Mouse (Mus musculus) ZHBTc4 (cell line): ENCODE results near the gene Gstp2.

Experiments
- DNase-seq: peaks from one replicate; pipeline ENCODE4 v3.0.0-alpha.2; 2011; ENCODE audit warnings: low read depth, low spot score

Gstp2 gene

DNA sequence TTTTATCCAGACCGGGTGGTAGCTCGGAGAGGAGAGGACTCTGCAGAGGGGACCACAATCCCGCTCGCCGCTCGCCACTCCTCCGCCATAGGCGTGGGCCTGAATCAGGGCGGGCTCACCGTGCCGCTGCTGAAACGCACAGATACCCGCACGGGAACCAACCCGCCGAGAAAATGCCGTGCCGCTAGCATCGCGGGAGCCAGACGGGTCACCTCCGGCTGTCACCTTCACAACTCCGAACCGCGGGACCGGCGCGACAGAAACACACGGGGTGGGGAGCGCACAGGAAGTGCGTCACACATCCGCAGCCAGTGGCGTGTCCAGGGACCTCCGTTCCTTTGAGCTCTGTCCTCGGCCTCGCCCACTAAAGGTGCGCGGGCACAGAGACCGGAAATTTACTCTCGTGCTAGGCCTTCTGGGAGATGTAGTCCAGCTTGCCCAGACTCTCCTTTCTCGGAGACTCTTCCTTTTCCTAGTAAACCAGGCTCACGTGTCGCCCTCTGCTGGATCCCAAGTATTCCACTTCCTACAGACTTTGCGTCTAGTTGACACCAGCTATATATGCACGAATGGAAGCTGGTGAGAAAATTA, 33.3 kb downstream of the Gstp2 start, which contains the start of gene Ndufv1:
Gene Ndufv1, minus strand, starts transcription at position 375 of the 591 bp plus-strand sequence.
- peak; percentile 100 for DNase-seq

DNA sequence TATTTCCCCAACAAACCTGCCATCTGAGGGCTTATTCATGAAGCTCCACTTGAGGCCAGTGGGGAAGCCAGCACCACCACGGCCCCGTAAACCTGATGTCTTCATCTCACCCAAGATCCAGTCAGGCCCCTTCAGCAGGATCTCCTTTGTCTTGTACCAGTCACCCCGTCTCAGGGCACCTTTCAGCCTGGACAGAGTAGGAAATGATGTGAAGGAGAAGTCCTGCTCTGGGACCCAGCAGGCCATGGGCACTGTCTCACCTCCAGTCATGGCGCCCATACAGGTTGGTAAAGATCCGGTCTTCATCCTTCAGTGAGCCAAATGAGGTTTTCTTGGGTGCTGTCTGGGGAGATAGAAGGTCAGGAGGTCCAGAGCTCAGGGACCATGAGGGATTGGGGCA, 34.7 kb downstream of the Gstp2 start:
- DNase-seq, result no peak

DNA sequence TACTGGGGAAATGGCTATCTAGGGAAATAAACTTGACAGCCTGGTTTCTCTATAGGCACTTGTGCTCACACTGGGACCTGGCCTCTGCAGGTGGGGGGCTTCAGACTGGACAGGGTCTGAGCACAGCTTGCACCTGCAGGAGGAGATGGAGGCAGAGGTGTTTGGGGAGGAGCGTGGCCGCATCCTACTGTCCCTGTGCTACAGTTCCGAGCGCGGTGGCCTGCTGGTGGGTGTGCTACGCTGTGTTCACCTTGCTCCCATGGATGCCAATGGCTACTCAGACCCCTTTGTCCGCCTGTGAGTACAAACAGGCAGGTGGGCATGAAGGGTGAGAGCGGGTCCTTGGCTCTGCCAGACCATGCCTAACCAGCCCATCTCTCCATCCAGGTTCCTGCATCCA, 39.9 kb downstream of the Gstp2 start:
- no peak for DNase-seq

GRCm38 (mm10) chr19:4005091-4005490, 40.7 kb downstream of the Gstp2 start:
- DNase-seq, result no peak

GRCm38 (mm10) chr19:4004331-4004730, 41.5 kb downstream of the Gstp2 start:
- DNase-seq, result no peak

GRCm38 (mm10) chr19:4003641-4004040, 42.2 kb downstream of the Gstp2 start:
- no peak for DNase-seq

- DNase-seq, result no peak
These were observed 42.7 kb downstream of the Gstp2 start, which contains the start of gene Doc2g for GRCm38 (mm10) chr19:4003112-4003511. Gene Doc2g, plus strand, starts transcription at chr19:4003313.

- no peak for DNase-seq
These were observed 44.1 kb downstream of the Gstp2 start for GRCm38 (mm10) chr19:4001752-4002151.

- DNase-seq, result no peak
These were observed 44.8 kb downstream of the Gstp2 start for GRCm38 (mm10) chr19:4000949-4001525.

DNA sequence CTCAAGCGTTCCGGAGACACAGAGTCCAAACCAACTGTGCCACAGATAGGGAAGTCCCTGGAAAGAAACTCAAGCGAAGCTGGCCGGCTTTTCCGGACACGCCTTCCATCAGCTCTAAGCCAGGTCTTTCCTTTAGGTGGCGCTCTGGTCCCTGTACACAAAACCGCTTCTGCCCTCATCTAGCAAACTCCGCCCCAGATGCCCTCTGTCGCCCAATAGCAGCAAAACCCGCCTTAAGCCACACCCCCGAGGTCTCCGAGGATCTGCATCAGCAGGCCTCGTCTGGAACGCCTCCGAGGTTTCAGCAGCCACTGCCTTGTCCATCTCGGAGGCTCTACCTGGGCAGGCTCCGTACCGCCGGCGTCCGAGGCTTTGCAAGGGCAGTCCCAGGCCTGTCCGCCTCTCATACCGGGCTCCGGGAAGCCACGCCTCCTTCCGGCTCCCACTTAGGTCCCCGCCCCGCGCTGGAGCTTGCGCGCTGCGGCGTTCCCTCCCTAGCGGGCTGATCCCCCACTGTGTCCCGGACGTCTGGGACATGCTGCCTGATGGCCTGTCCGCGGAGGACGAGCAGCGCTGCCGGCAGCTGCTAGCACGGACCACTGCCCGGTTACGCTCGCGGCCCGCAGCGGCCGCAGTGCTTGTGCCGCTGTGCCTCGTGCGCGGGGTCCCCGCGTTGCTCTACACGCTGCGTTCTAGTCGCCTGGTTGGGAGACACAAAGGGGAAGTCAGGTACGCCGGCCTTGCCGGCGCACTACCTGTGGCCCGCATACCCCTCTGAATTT, 45.5 kb downstream of the Gstp2 start, which contains the start of the genes Nudt8 and Gm49405:
Gene Nudt8, plus strand, starts transcription at position 462 of the 782 bp plus-strand sequence.
Gene Gm49405, plus strand, starts transcription at position 508 of the 782 bp plus-strand sequence.
- peak; percentile 98 for DNase-seq

DNA sequence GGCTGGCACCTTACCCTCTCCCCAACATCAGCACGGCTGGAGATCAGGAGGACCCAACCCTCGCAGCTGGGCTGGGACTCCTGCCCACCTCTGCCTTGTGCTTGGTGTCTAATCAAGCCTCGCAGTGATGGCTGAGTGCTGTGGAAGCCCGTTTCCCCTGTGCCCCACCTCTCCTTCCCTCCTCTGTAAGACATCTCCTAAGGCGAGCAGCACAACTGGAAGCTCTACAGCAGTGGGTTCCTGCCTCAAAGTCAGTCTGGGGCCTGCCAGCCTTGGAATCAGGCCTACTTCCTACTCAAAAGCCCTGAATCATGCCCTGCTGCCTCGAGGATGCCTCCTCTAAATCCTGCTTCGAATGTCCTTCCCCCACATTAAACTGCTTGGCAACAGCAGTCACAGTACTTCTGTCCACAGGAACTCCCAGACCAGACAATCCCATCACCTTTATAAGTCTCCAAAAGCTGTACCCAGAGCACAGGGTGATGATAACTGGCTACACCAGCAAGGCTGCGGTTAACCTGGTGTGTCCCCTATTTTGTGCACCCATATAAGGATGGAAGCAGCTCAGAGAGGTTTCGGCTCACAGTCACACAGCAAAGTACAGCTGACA, 46.6 kb downstream of the Gstp2 start:
- DNase-seq, result no peak

GRCm38 (mm10) chr19:3998335-3998734, 47.5 kb downstream of the Gstp2 start:
- no peak for DNase-seq

GRCm38 (mm10) chr19:3997231-3997630, 48.6 kb downstream of the Gstp2 start:
- no peak for DNase-seq

DNA sequence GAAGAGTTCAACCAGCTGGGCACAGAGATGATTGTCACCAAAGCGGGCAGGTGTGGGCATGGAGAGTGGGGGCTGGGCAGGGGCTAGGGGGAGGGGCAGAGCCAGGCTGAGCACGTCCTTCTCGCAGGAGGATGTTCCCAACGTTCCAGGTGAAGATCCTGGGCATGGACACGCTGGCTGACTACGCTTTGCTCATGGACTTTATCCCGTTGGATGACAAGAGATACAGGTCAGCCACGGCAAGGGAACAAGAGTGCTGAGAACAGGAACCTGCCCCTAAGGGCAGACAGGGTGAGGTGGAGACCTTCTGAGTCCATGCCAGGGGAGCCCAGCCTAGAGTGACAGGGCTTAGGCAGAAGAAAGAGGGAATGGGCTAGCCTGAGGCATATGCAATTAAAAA, 49.1 kb downstream of the Gstp2 start:
- DNase-seq, result no peak

GRCm38 (mm10) chr19:3996106-3996505, 49.7 kb downstream of the Gstp2 start:
- no peak for DNase-seq

GRCm38 (mm10) chr19:3995505-3995904, 50.3 kb downstream of the Gstp2 start:
- DNase-seq, result no peak

DNA sequence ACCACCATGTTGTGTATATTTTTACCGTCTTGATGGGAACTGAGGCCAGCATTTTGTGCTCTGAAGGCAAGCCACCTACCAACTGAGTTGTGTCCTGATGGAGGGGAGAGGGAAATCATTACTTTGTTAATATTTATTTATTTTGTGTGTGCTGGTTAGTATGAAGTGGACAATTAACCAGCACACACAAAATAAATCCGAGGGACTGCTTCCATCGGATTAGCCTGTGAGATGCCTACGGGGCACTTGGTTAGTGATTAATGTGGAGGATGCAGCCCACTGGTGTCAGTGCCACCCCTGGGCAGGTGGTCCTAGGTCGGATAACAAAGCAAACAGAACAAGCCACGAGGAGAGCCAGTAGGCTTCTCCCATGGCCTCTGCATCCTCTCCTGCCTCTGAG, 50.9 kb downstream of the Gstp2 start:
- no peak for DNase-seq

DNA sequence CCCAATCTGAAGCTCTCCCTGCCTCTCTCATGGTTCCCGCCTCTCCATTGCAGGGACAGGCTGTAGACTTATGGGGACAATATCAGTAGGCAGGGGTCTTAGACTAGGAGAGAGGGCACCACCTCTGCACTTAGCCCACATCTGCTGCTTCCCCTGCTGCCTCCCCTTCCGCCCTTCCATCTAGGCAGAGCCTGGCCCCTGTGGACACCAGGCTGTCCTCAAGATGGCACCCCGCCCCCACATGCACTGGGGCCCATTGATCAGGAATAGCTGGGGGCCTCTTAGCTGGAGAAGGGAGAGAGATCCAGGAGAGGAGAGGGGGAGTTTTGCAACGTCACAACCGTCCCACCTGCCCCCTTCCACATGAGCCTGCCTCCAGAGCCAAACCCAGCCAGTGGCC, 53.4 kb downstream of the Gstp2 start, which contains the start of gene Tbx10:
Gene Tbx10, plus strand, starts transcription at position 337 of the 400 bp plus-strand sequence.
- no peak for DNase-seq

GRCm38 (mm10) chr19:3991966-3992365, 53.9 kb downstream of the Gstp2 start:
- no peak for DNase-seq

DNA sequence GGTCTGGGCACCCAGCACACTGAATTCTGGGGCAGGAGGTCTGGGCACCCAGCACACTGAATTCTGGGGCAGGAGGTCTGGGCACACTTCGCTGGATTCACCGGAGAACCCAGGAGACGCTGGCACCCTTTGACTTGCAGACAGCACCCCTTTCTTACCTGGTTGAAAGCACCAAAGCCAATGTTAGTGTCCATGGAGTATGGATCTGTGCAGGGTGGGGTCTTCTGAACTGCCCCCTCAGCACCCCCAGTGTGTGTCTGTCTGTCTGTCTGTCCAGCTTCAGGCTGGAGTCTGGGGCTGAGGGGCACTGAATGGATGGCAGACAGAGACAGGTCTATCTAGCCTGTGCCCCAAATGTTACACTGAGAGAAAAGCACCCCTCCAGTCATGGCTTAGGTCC, 54.3 kb downstream of the Gstp2 start:
- no peak for DNase-seq

GRCm38 (mm10) chr19:3990804-3991203, 55.0 kb downstream of the Gstp2 start:
- DNase-seq, result no peak
